Mouse (Mus musculus): ENCODE results near the gene Acap2. TPM values are rescaled to one million over a fixed set of nuclear protein-coding genes. Genes with fewer than 3 reads are reported as not detected.

Acap2 gene
- total and polyA plus RNA-seq, 3 experiments = 31.5 to 47.4 (median 36.9) TPM

DNA sequence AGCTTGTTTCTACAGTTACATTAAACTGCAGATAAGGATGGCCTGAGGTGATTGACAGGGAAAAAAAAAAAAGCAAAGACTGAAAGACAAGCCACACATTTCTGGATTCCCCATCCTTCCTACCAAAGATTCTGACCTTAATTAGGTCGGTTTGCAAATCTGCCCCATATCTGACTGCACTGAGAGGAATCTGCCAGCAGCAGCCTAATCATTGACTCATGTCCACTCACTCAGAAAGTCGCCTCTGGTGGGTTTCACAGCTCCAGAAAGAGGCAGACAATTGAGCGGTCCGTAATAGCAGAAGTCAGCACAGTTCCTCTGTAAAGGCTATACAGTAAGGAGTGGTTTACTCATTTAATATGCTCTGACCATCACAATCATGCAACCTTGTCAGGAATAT lies 51.2 kb downstream of the Acap2 start:
- H3K4me2 ChIP-seq (ENCODE audit: insufficient read depth, low read depth, poor library complexity, severe bottlenecking) = no peak overlapping the region
- 0 out of 4 replicates have a peak, but pooled peaks cover 0 to 2% of the 10 kb centered on the region in 2 experiments for H3K4me1 ChIP-seq (ENCODE audit: control insufficient read depth in 1 of 2, insufficient read depth in 2 of 2)
- H3K9me3 ChIP-seq (replicated peaks; ENCODE audit: low read length) = no peaks in the 10 kb centered on the region
- H3K27ac ChIP-seq (ENCODE audit: insufficient read depth, low read depth) = no peak overlapping the region
- TF ChIP-seq ZC3H11A (IDR thresholded peaks at IDR 0.05; ENCODE audit: low read depth, low read length) = no peak
- no peak for TF ChIP-seq CHD1 (IDR thresholded peaks at IDR 0.05; ENCODE audit: low read depth, low read length)
- TF ChIP-seq E2F4 (IDR thresholded peaks at IDR 0.05; ENCODE audit: insufficient replicate concordance, low read depth, low read length) = no peak
- TF ChIP-seq ZMIZ1 (IDR thresholded peaks at IDR 0.05; ENCODE audit: low read depth, low read length) = no peak
- no peak for TF ChIP-seq MXI1 (IDR thresholded peaks at IDR 0.05; ENCODE audit: low read depth, low read length)
- no peak for TF ChIP-seq TBP (conservative IDR thresholded peaks at IDR 0.05; ENCODE audit: low read depth, low read length)
- no peak for TF ChIP-seq MEF2A (IDR thresholded peaks at IDR 0.05; ENCODE audit: borderline replicate concordance, low read depth, low read length)
- TF ChIP-seq RAD21 (IDR thresholded peaks at IDR 0.05; ENCODE audit: low read depth, low read length) = no peak
- no peak for TF ChIP-seq KAT2A (IDR thresholded peaks at IDR 0.05; ENCODE audit: insufficient replicate concordance, low read length)
- no peak for TF ChIP-seq HCFC1 (IDR thresholded peaks at IDR 0.05; ENCODE audit: low read depth, low read length)
- no peak for TF ChIP-seq UBTF (IDR thresholded peaks at IDR 0.05; ENCODE audit: low read depth, low read length)
- H3K27me3 ChIP-seq (replicated peaks) = no peaks in the 10 kb centered on the region
- dilution Hi-C loops (cut with MboI; ENCODE audit: extremely low pct_ligation_motif_present, extremely low pct_unique_long_range_greater_than_20kb, low sequenced_read_pairs) (no loop called here), in situ Hi-C loops (cut with MboI; ENCODE audit: low pct_ligation_motif_present, low pct_unique_long_range_greater_than_20kb, low sequenced_read_pairs) (no loop called here)
- H3K79me2 ChIP-seq (replicated peaks; ENCODE audit: control insufficient read depth, extremely low read depth, insufficient read depth, poor library complexity, severe bottlenecking) = no peaks in the 10 kb centered on the region
- H3K36me3 ChIP-seq (replicated peaks in 1 of 2; ENCODE audit: control insufficient read depth in 1 of 2, insufficient read depth in 1 of 2, low read length in 1 of 2) = peaks cover 11 to 77% of the 10 kb centered on the region in 2 experiments
- H3K4me3 ChIP-seq (replicated peaks in 1 of 3; ENCODE audit: low read depth in 2 of 3, low read length in 2 of 3, poor library complexity in 1 of 3) = no peak overlapping the region
- H3K9ac ChIP-seq (ENCODE audit: insufficient read depth, low read depth) = no peak overlapping the region
- DNase-seq (ENCODE audit: extremely low read depth) = no peak

GRCm38 (mm10) chr16:31148891-31149290 lies 52.2 kb downstream of the Acap2 start:
- Histone ChIP-seq H3K4me3 (replicated peaks in 1 of 3; ENCODE audit: low read depth in 2 of 3, low read length in 2 of 3, poor library complexity in 1 of 3) (no peak overlapping the region), H3K27ac (ENCODE audit: insufficient read depth, low read depth) (no peak overlapping the region), H3K79me2 (replicated peaks; ENCODE audit: control insufficient read depth, extremely low read depth, insufficient read depth, poor library complexity, severe bottlenecking) (no peaks in the 10 kb centered on the region), H3K4me2 (ENCODE audit: insufficient read depth, low read depth, poor library complexity, severe bottlenecking) (no peak overlapping the region), H3K4me1 (ENCODE audit: control insufficient read depth in 1 of 2, insufficient read depth in 2 of 2) (0 out of 4 replicates have a peak, but pooled peaks cover 0 to 2% of the 10 kb centered on the region in 2 experiments), H3K9me3 (replicated peaks; ENCODE audit: low read length) (no peaks in the 10 kb centered on the region), H3K36me3 (replicated peaks in 1 of 2; ENCODE audit: control insufficient read depth in 1 of 2, insufficient read depth in 1 of 2, low read length in 1 of 2) (peaks cover 11 to 75% of the 10 kb centered on the region in 2 experiments), H3K9ac (ENCODE audit: insufficient read depth, low read depth) (no peak overlapping the region), H3K27me3 (replicated peaks) (no peaks in the 10 kb centered on the region)
- dilution Hi-C loops (cut with MboI; ENCODE audit: extremely low pct_ligation_motif_present, extremely low pct_unique_long_range_greater_than_20kb, low sequenced_read_pairs) = no loop called here
- no peak for TF ChIP-seq SMC3 (IDR thresholded peaks at IDR 0.05; ENCODE audit: low read depth, low read length)
- no peak for TF ChIP-seq TCF12 (IDR thresholded peaks at IDR 0.05; ENCODE audit: low read depth, low read length)
- TF ChIP-seq GABPA (IDR thresholded peaks at IDR 0.05; ENCODE audit: insufficient replicate concordance, low read depth, low read length) = no peak
- TF ChIP-seq ZKSCAN1 (IDR thresholded peaks at IDR 0.05; ENCODE audit: borderline replicate concordance, low read depth, low read length) = no peak
- TF ChIP-seq CHD2 (IDR thresholded peaks at IDR 0.05; ENCODE audit: low read length) = no peak
- TF ChIP-seq POLR2A (IDR thresholded peaks at IDR 0.05; ENCODE audit: low read depth, low read length) = no peak
- TF ChIP-seq USF2 (conservative IDR thresholded peaks at IDR 0.05; ENCODE audit: low read depth, low read length) = no peak
- TF ChIP-seq RAD21 (IDR thresholded peaks at IDR 0.05; ENCODE audit: low read depth, low read length) = no peak
- TF ChIP-seq MAX (IDR thresholded peaks at IDR 0.05; ENCODE audit: low read length) = no peak
- no peak for TF ChIP-seq KAT2A (IDR thresholded peaks at IDR 0.05; ENCODE audit: insufficient replicate concordance, low read length)
- TF ChIP-seq UBTF (IDR thresholded peaks at IDR 0.05; ENCODE audit: low read depth, low read length) = no peak
- TF ChIP-seq JUND (conservative IDR thresholded peaks at IDR 0.05; ENCODE audit: low read depth, low read length) = no peak
- TF ChIP-seq MXI1 (IDR thresholded peaks at IDR 0.05; ENCODE audit: low read depth, low read length) = no peak
- no peak for TF ChIP-seq ZC3H11A (IDR thresholded peaks at IDR 0.05; ENCODE audit: low read depth, low read length)
- in situ Hi-C loops (cut with MboI; ENCODE audit: low pct_ligation_motif_present, low pct_unique_long_range_greater_than_20kb, low sequenced_read_pairs) = no loop called here
- DNase-seq (ENCODE audit: extremely low read depth) = no peak

Data from CH12.LX (cell line).